Comparison of ENCODE assay signal across 12 mouse cellular contexts in genomic region chr1:180944553-180944952, GRCm38 (mm10). TPM values are rescaled to one million over a fixed set of nuclear protein-coding genes. Genes with fewer than 3 reads are reported as not detected.
DNase-seq lines count a peak whose midpoint lies in the region; ATAC-seq and TF ChIP-seq lines count a peak whose summit lies in the region.
"Had no signal": no experiment of that assay in that cellular context is flagged by ENCODE, and none has a peak within 500 bp of the region (broad histone marks: within the 10 kb centered on the region; RNA-seq: fewer than 3 reads in every experiment).

No protein-coding gene starts in this region.

- peak overlapping the region; percentile 85; the same call in 1 of the 2 replicates for H3K27ac ChIP-seq in intestine, embryonic 14.5 days (ENCODE audit: low read depth)
- no peak overlapping the region for H3K27ac ChIP-seq in intestine, postnatal 0 days (ENCODE audit: low read depth, low read length)
- peak overlapping the region; percentile 69 for H3K27ac ChIP-seq in intestine, embryonic 16.5 days (ENCODE audit: low read length)

- H3K9ac ChIP-seq in intestine, embryonic 14.5 days (ENCODE audit: low read length) = no peak overlapping the region
- H3K9ac ChIP-seq in intestine, postnatal 0 days (ENCODE audit: low read depth, low read length) = no peak overlapping the region
- peak overlapping the region; percentile 50; the same call in 1 of the 2 replicates for H3K9ac ChIP-seq in intestine, embryonic 16.5 days (ENCODE audit: low read depth, low read length)

- H3K4me2 ChIP-seq in intestine, embryonic 14.5 days (ENCODE audit: low read length) = no peak overlapping the region
- no peak overlapping the region; the same call in 1 of the 2 replicates for H3K4me2 ChIP-seq in intestine, postnatal 0 days (replicated peaks; ENCODE audit: low read depth)
- no peak overlapping the region for H3K4me2 ChIP-seq in intestine, embryonic 16.5 days (ENCODE audit: low read depth, low read length)

- no peaks in the 10 kb centered on the region for H3K9me3 ChIP-seq in intestine, embryonic 14.5 days (ENCODE audit: control insufficient read depth, low read length)
- no peaks in the 10 kb centered on the region for H3K9me3 ChIP-seq in intestine, postnatal 0 days (ENCODE audit: control insufficient read depth)
- H3K9me3 ChIP-seq in intestine, embryonic 16.5 days (ENCODE audit: control insufficient read depth, low read length) = no peaks in the 10 kb centered on the region
- no peaks in the 10 kb centered on the region for H3K9me3 ChIP-seq in megakaryocyte, embryonic 14.5 days

- no peaks in the 10 kb centered on the region for H3K27me3 ChIP-seq in intestine, embryonic 14.5 days (replicated peaks; ENCODE audit: control insufficient read depth, insufficient read depth, low read length)
- H3K27me3 ChIP-seq in intestine, postnatal 0 days (replicated peaks; ENCODE audit: control insufficient read depth, insufficient read depth, low read length) = no peaks in the 10 kb centered on the region
- no peaks in the 10 kb centered on the region for H3K27me3 ChIP-seq in intestine, embryonic 16.5 days (replicated peaks; ENCODE audit: control insufficient read depth, insufficient read depth, low read length)
- no peaks in the 10 kb centered on the region for H3K27me3 ChIP-seq in megakaryocyte, embryonic 14.5 days (replicated peaks)

- H3K4me1 ChIP-seq in intestine, embryonic 14.5 days (replicated peaks; ENCODE audit: control insufficient read depth, insufficient read depth, low read length) = peaks cover 32% of the 10 kb centered on the region
- H3K4me1 ChIP-seq in intestine, postnatal 0 days (replicated peaks; ENCODE audit: control insufficient read depth, insufficient read depth, low read length) = peaks cover 7% of the 10 kb centered on the region; the same call in 1 of the 2 replicates
- H3K4me1 ChIP-seq in intestine, embryonic 16.5 days (ENCODE audit: control insufficient read depth, insufficient read depth, low read length) = peaks cover 50% of the 10 kb centered on the region
- H3K4me1 ChIP-seq in megakaryocyte, embryonic 14.5 days = peaks cover 62% of the 10 kb centered on the region

- H3K36me3 ChIP-seq in intestine, embryonic 14.5 days (ENCODE audit: control insufficient read depth, insufficient read depth, low read length) = peaks cover 26% of the 10 kb centered on the region
- H3K36me3 ChIP-seq in intestine, postnatal 0 days (ENCODE audit: control insufficient read depth, insufficient read depth) = peaks cover 14% of the 10 kb centered on the region
- H3K36me3 ChIP-seq in intestine, embryonic 16.5 days (ENCODE audit: control insufficient read depth, insufficient read depth, low read length) = no peaks in the 10 kb centered on the region
- peaks cover 37% of the 10 kb centered on the region for H3K36me3 ChIP-seq in megakaryocyte, embryonic 14.5 days (replicated peaks; ENCODE audit: low read length)

- DNase-seq in intestine, embryonic 14.5 days (ENCODE audit: low spot score) = no peak
- DNase-seq in adipocyte (ENCODE audit: low spot score) = peak; percentile 60
- no peak for DNase-seq in frontal cortex, postnatal 36 days (ENCODE audit: low spot score in 2 of 2)
- DNase-seq in left cerebral cortex, adult 11 months (ENCODE audit: low spot score) = no peak
- DNase-seq: cerebellum, adult 8-10 months; kidney, postnatal 14 days had no signal

- 87% methylated on average over 4 of the region's 4 CpGs for WGBS in intestine, embryonic 14.5 days
- 82% methylated on average over 4 of the region's 4 CpGs for WGBS in intestine, postnatal 0 days
- 78% methylated on average over 4 of the region's 4 CpGs for WGBS in intestine, embryonic 16.5 days

- no peak overlapping the region for H3K4me3 ChIP-seq in intestine, embryonic 14.5 days (ENCODE audit: low read depth, low read length)
- H3K4me3 ChIP-seq in intestine, postnatal 0 days (ENCODE audit: low read depth, low read length) = no peak overlapping the region
- H3K4me3 ChIP-seq in intestine, embryonic 16.5 days (ENCODE audit: low read length) = no peak overlapping the region
- peak overlapping the region; percentile 83 for H3K4me3 ChIP-seq in megakaryocyte, embryonic 14.5 days (replicated peaks)

- ATAC-seq in intestine, embryonic 14.5 days (replicated peaks; ENCODE audit: low FRiP score, low TSS enrichment, low read depth) = no peak
- ATAC-seq in intestine, postnatal 0 days = no peak
- no peak for ATAC-seq in intestine, embryonic 16.5 days
- ATAC-seq in megakaryocyte-erythroid progenitor cell, adult 5-6 weeks (replicated peaks; ENCODE audit: low FRiP score, low TSS enrichment, poor library complexity, severe bottlenecking) = no peak

- no peak for TF ChIP-seq CTCF in intestine, postnatal 0 days (IDR thresholded peaks at IDR 0.05; ENCODE audit: low read depth)

RNA-seq across cellular contexts. Expression of gene Tmem63a, which starts 2.4 kb away (rescaled TPM):
- 14.2 and 14.8 TPM in 2 replicates for polyA plus RNA-seq in intestine, embryonic 14.5 days (2014; fragmentation: Nextera tagmentation; extraction: Ambion mirVana)
- 9.5 and 10.2 TPM in 2 replicates for polyA plus RNA-seq in intestine, postnatal 0 days (2015; fragmentation: Nextera tagmentation; extraction: Ambion mirVana)
- 14.9 and 16.2 TPM in 2 replicates for polyA plus RNA-seq in intestine, embryonic 16.5 days (2015; fragmentation: Nextera tagmentation; extraction: Ambion mirVana)
- 1.5 and 6.7 TPM in 2 replicates for polyA plus RNA-seq in megakaryocyte, embryonic 14.5 days (2012; ENCODE audit: insufficient read depth, low replicate concordance)
- 22.5 and 26.6 TPM in 2 replicates for total RNA-seq in megakaryocyte-erythroid progenitor cell, adult 5-6 weeks (2014; fragmentation: Nextera tagmentation)
- total RNA-seq in megakaryocyte-erythroid progenitor cell, adult 5-6 weeks (2017) = 4.8 and 10.8 TPM in 2 replicates

RNA-seq across cellular contexts. Expression of gene Lefty1, which starts 9.7 kb away (rescaled TPM):
- polyA plus RNA-seq in intestine, embryonic 14.5 days (2014; fragmentation: Nextera tagmentation; extraction: Ambion mirVana) = 1.7 and 2.1 TPM in 2 replicates
- polyA plus RNA-seq in intestine, postnatal 0 days (2015; fragmentation: Nextera tagmentation; extraction: Ambion mirVana) = 0.90 and 1.3 TPM in 2 replicates
- polyA plus RNA-seq in intestine, embryonic 16.5 days (2015; fragmentation: Nextera tagmentation; extraction: Ambion mirVana) = 1.8 and 2.0 TPM in 2 replicates
- polyA plus RNA-seq in megakaryocyte, embryonic 14.5 days (2012; ENCODE audit: insufficient read depth, low replicate concordance) = 0.83 TPM in 1 of 2 replicates, not detected in the other
- 6.4 and 11.9 TPM in 2 replicates for total RNA-seq in megakaryocyte-erythroid progenitor cell, adult 5-6 weeks (2014; fragmentation: Nextera tagmentation)
- total RNA-seq in megakaryocyte-erythroid progenitor cell, adult 5-6 weeks (2017) = 3.4 TPM in 1 of 2 replicates, not detected in the other

RNA-seq across cellular contexts. Expression of gene Pycr2, which starts 40.5 kb away (rescaled TPM):
- 82.1 and 86.5 TPM in 2 replicates for polyA plus RNA-seq in intestine, embryonic 14.5 days (2014; fragmentation: Nextera tagmentation; extraction: Ambion mirVana)
- 24.5 and 26.3 TPM in 2 replicates for polyA plus RNA-seq in intestine, postnatal 0 days (2015; fragmentation: Nextera tagmentation; extraction: Ambion mirVana)
- 63.8 and 73.2 TPM in 2 replicates for polyA plus RNA-seq in intestine, embryonic 16.5 days (2015; fragmentation: Nextera tagmentation; extraction: Ambion mirVana)
- polyA plus RNA-seq in megakaryocyte, embryonic 14.5 days (2012; ENCODE audit: insufficient read depth, low replicate concordance) = 54.5 and 76.2 TPM in 2 replicates
- total RNA-seq in megakaryocyte-erythroid progenitor cell, adult 5-6 weeks (2014; fragmentation: Nextera tagmentation) = 57.0 and 70.4 TPM in 2 replicates
- 21.1 and 34.2 TPM in 2 replicates for total RNA-seq in megakaryocyte-erythroid progenitor cell, adult 5-6 weeks (2017)

RNA-seq across cellular contexts. Expression of gene Lefty2, which starts 51.6 kb away (rescaled TPM):
- 0.18 TPM in 1 of 2 replicates, not detected in the other for polyA plus RNA-seq in intestine, embryonic 14.5 days (2014; fragmentation: Nextera tagmentation; extraction: Ambion mirVana)
- not detected in 2 replicates for polyA plus RNA-seq in intestine, postnatal 0 days (2015; fragmentation: Nextera tagmentation; extraction: Ambion mirVana)
- polyA plus RNA-seq in intestine, embryonic 16.5 days (2015; fragmentation: Nextera tagmentation; extraction: Ambion mirVana) = 0.05 TPM in 1 of 2 replicates, not detected in the other
- not detected in 2 replicates for polyA plus RNA-seq in megakaryocyte, embryonic 14.5 days (2012; ENCODE audit: insufficient read depth, low replicate concordance)
- total RNA-seq in megakaryocyte-erythroid progenitor cell, adult 5-6 weeks (2014; fragmentation: Nextera tagmentation) = not detected in 2 replicates
- not detected in 2 replicates for total RNA-seq in megakaryocyte-erythroid progenitor cell, adult 5-6 weeks (2017)
- total RNA-seq: gastrocnemius, adult 18-20 months; MEL had no signal
